Mouse (Mus musculus): Measurements from ENCODE around the gene Olfr149. TPM values are rescaled to one million over a fixed set of nuclear protein-coding genes. Genes with fewer than 3 reads are reported as not detected.

The Olfr149 gene
- polyA plus RNA-seq, 1 experiment: not detected

- no peak overlapping the region for H3K27ac ChIP-seq (ENCODE audit: insufficient read depth, low read length)
- H3K27me3 ChIP-seq (ENCODE audit: control insufficient read depth, insufficient read depth, low read length): no peaks in the 10 kb centered on the region
- 13% methylated on average over 2 of the region's 2 CpGs for WGBS
- TF ChIP-seq POLR2A (IDR thresholded peaks at IDR 0.05; ENCODE audit: low read depth, low read length) (no peak), CTCF (IDR thresholded peaks at IDR 0.05; ENCODE audit: extremely low read depth, insufficient read depth, insufficient read length, insufficient replicate concordance) (no peak)
- H3K4me3 ChIP-seq (ENCODE audit: extremely low read depth, insufficient read depth, insufficient read length): no peak overlapping the region
- H3K36me3 ChIP-seq (ENCODE audit: control insufficient read depth, insufficient read depth, low read length): no peaks in the 10 kb centered on the region
- DNase-seq (ENCODE audit: low read depth in 1 of 2, low spot score in 2 of 2): no peak
- no peaks in the 10 kb centered on the region for H3K4me1 ChIP-seq (ENCODE audit: control insufficient read depth, insufficient read depth, insufficient read length)
Observed at GRCm38 (mm10) chr9:39679280-39679679, 27.6 kb downstream of the Olfr149 start.

GRCm38 (mm10) chr9:39678557-39678956, 28.4 kb downstream of the Olfr149 start:
- WGBS: 84% methylated on average over 2 of the region's 2 CpGs
- H3K4me3 ChIP-seq (ENCODE audit: extremely low read depth, insufficient read depth, insufficient read length): no peak overlapping the region

GRCm38 (mm10) chr9:39674820-39675219, 32.1 kb downstream of the Olfr149 start:
- Histone ChIP-seq H3K27ac (ENCODE audit: insufficient read depth, low read length) (no peak overlapping the region), H3K4me1 (ENCODE audit: control insufficient read depth, insufficient read depth, insufficient read length) (no peaks in the 10 kb centered on the region), H3K4me3 (ENCODE audit: extremely low read depth, insufficient read depth, insufficient read length) (no peak overlapping the region), H3K36me3 (ENCODE audit: control insufficient read depth, insufficient read depth, low read length) (no peaks in the 10 kb centered on the region), H3K27me3 (ENCODE audit: control insufficient read depth, insufficient read depth, low read length) (no peaks in the 10 kb centered on the region)
- TF ChIP-seq POLR2A (IDR thresholded peaks at IDR 0.05; ENCODE audit: low read depth, low read length) (no peak), CTCF (IDR thresholded peaks at IDR 0.05; ENCODE audit: extremely low read depth, insufficient read depth, insufficient read length, insufficient replicate concordance) (no peak)
- WGBS: 80% methylated on average over 2 of the region's 2 CpGs
- no peak for DNase-seq (ENCODE audit: low read depth in 1 of 2, low spot score in 2 of 2)

More at GRCm38 (mm10) chr9:39678557-39678956, 28.4 kb downstream of the Olfr149 start:
- no peak overlapping the region for H3K27ac ChIP-seq (ENCODE audit: insufficient read depth, low read length)
- TF ChIP-seq POLR2A (IDR thresholded peaks at IDR 0.05; ENCODE audit: low read depth, low read length) (no peak), CTCF (IDR thresholded peaks at IDR 0.05; ENCODE audit: extremely low read depth, insufficient read depth, insufficient read length, insufficient replicate concordance) (no peak)
- no peaks in the 10 kb centered on the region for H3K4me1 ChIP-seq (ENCODE audit: control insufficient read depth, insufficient read depth, insufficient read length)
- H3K27me3 ChIP-seq (ENCODE audit: control insufficient read depth, insufficient read depth, low read length): no peaks in the 10 kb centered on the region
- H3K36me3 ChIP-seq (ENCODE audit: control insufficient read depth, insufficient read depth, low read length): no peaks in the 10 kb centered on the region
- DNase-seq (ENCODE audit: low read depth in 1 of 2, low spot score in 2 of 2): no peak

GRCm38 (mm10) chr9:39669723-39670122, 37.2 kb downstream of the Olfr149 start:
- Histone ChIP-seq H3K4me3 (ENCODE audit: extremely low read depth, insufficient read depth, insufficient read length) (no peak overlapping the region), H3K4me1 (ENCODE audit: control insufficient read depth, insufficient read depth, insufficient read length) (no peaks in the 10 kb centered on the region), H3K36me3 (ENCODE audit: control insufficient read depth, insufficient read depth, low read length) (no peaks in the 10 kb centered on the region), H3K27ac (ENCODE audit: insufficient read depth, low read length) (no peak overlapping the region), H3K27me3 (ENCODE audit: control insufficient read depth, insufficient read depth, low read length) (no peaks in the 10 kb centered on the region)
- 77% methylated on average over 2 of the region's 2 CpGs for WGBS
- no peak for DNase-seq (ENCODE audit: low read depth in 1 of 2, low spot score in 2 of 2)
- TF ChIP-seq POLR2A (IDR thresholded peaks at IDR 0.05; ENCODE audit: low read depth, low read length) (no peak), CTCF (IDR thresholded peaks at IDR 0.05; ENCODE audit: extremely low read depth, insufficient read depth, insufficient read length, insufficient replicate concordance) (no peak)

- no peak for TF ChIP-seq POLR2A (IDR thresholded peaks at IDR 0.05; ENCODE audit: low read depth, low read length)
- TF ChIP-seq CTCF (IDR thresholded peaks at IDR 0.05; ENCODE audit: extremely low read depth, insufficient read depth, insufficient read length, insufficient replicate concordance): no peak
- Histone ChIP-seq H3K36me3 (ENCODE audit: control insufficient read depth, insufficient read depth, low read length) (no peaks in the 10 kb centered on the region), H3K4me1 (ENCODE audit: control insufficient read depth, insufficient read depth, insufficient read length) (no peaks in the 10 kb centered on the region), H3K4me3 (ENCODE audit: extremely low read depth, insufficient read depth, insufficient read length) (no peak within 1 kb of the TSS), H3K27ac (ENCODE audit: insufficient read depth, low read length) (no peak within 1 kb of the TSS), H3K27me3 (ENCODE audit: control insufficient read depth, insufficient read depth, low read length) (no peaks in the 10 kb centered on the region)
- no peak for DNase-seq (ENCODE audit: low read depth in 1 of 2, low spot score in 2 of 2)
- 88% methylated on average over 1 of the region's 1 CpGs for WGBS
Observed at GRCm38 (mm10) chr9:39666905-39667304, 40.0 kb downstream of the Olfr149 start, which contains the start of gene Olfr963. Gene Olfr963 (plus strand): TSS chr9:39667205.

- no peak for DNase-seq (ENCODE audit: low read depth in 1 of 2, low spot score in 2 of 2)
- TF ChIP-seq CTCF (IDR thresholded peaks at IDR 0.05; ENCODE audit: extremely low read depth, insufficient read depth, insufficient read length, insufficient replicate concordance) (no peak), POLR2A (IDR thresholded peaks at IDR 0.05; ENCODE audit: low read depth, low read length) (no peak)
- Histone ChIP-seq H3K4me3 (ENCODE audit: extremely low read depth, insufficient read depth, insufficient read length) (no peak overlapping the region), H3K4me1 (ENCODE audit: control insufficient read depth, insufficient read depth, insufficient read length) (no peaks in the 10 kb centered on the region), H3K27me3 (ENCODE audit: control insufficient read depth, insufficient read depth, low read length) (no peaks in the 10 kb centered on the region), H3K27ac (ENCODE audit: insufficient read depth, low read length) (no peak overlapping the region), H3K36me3 (ENCODE audit: control insufficient read depth, insufficient read depth, low read length) (no peaks in the 10 kb centered on the region)
- WGBS: 69% methylated on average over 6 of the region's 6 CpGs
Observed at GRCm38 (mm10) chr9:39654756-39655396, 52.0 kb downstream of the Olfr149 start.

Other genes starting within 250 kb of the Olfr149 start
- gene Olfr955, start 235.2 kb downstream of the Olfr149 start, polyA plus RNA-seq (2012; rRNA removed): not detected in 2 replicates
- not detected in 2 replicates for gene Olfr44, start 213.1 kb downstream of the Olfr149 start, polyA plus RNA-seq (2012; rRNA removed)
- not detected in 2 replicates for gene Olfr957, start 191.3 kb downstream of the Olfr149 start, polyA plus RNA-seq (2012; rRNA removed)
- not detected in 2 replicates for gene Olfr958, start 153.1 kb downstream of the Olfr149 start, polyA plus RNA-seq (2012; rRNA removed)
- gene Olfr959, start 131.5 kb downstream of the Olfr149 start, polyA plus RNA-seq (2012; rRNA removed): not detected in 2 replicates
- not detected in 2 replicates for gene AW551984, start 102.7 kb downstream of the Olfr149 start, polyA plus RNA-seq (2012; rRNA removed)
- gene Olfr148, start 96.5 kb downstream of the Olfr149 start, polyA plus RNA-seq (2012; rRNA removed): not detected in 2 replicates
- not detected in 2 replicates for gene Olfr960, start 85.7 kb downstream of the Olfr149 start, polyA plus RNA-seq (2012; rRNA removed)
- gene Olfr961, start 62.0 kb downstream of the Olfr149 start, polyA plus RNA-seq (2012; rRNA removed): not detected in 2 replicates
- not detected in 2 replicates for gene Olfr963, start 39.9 kb downstream of the Olfr149 start, polyA plus RNA-seq (2012; rRNA removed)
- not detected in 2 replicates for gene Olfr965, start 4.2 kb upstream of the Olfr149 start, polyA plus RNA-seq (2012; rRNA removed)
- not detected in 2 replicates for gene Olfr150, start 23.9 kb upstream of the Olfr149 start, polyA plus RNA-seq (2012; rRNA removed)
- not detected in 2 replicates for gene Olfr967, start 39.1 kb upstream of the Olfr149 start, polyA plus RNA-seq (2012; rRNA removed)
- gene Olfr968, start 76.1 kb upstream of the Olfr149 start, polyA plus RNA-seq (2012; rRNA removed): not detected in 2 replicates
- gene Olfr969, start 83.8 kb upstream of the Olfr149 start, polyA plus RNA-seq (2012; rRNA removed): not detected in 2 replicates
- not detected in 2 replicates for gene Olfr970, start 101.7 kb upstream of the Olfr149 start, polyA plus RNA-seq (2012; rRNA removed)
- not detected in 2 replicates for gene Olfr971, start 129.8 kb upstream of the Olfr149 start, polyA plus RNA-seq (2012; rRNA removed)
- not detected in 2 replicates for gene Olfr972, start 159.3 kb upstream of the Olfr149 start, polyA plus RNA-seq (2012; rRNA removed)
- not detected in 2 replicates for gene Olfr229, start 200.2 kb upstream of the Olfr149 start, polyA plus RNA-seq (2012; rRNA removed)
- not detected in 2 replicates for gene Olfr974, start 230.4 kb upstream of the Olfr149 start, polyA plus RNA-seq (2012; rRNA removed)
- gene Olfr975, start 244.9 kb upstream of the Olfr149 start, polyA plus RNA-seq (2012; rRNA removed): not detected in 2 replicates